Mouse (Mus musculus) embryonic facial prominence, embryonic 10.5 days (tissue): ENCODE measurements around the gene Fam155a. TPM values are rescaled to one million over a fixed set of nuclear protein-coding genes. Genes with fewer than 3 reads are reported as not detected.

ENCODE experiments used
- DNase-seq: peaks from one replicate; pipeline ENCODE4 v3.0.0-alpha.2; 2017; ENCODE audit warnings: low spot score
- H3K27ac ChIP-seq: fragments of 300-500 bp; sonication (generic); replicated peaks from 2 replicates; pipeline ENCODE4 v1.5.1; 2016; ENCODE audit warnings: mild to moderate bottlenecking
- H3K27me3 ChIP-seq: fragments of 300-500 bp; sonication (generic); replicated peaks from 2 replicates; pipeline ENCODE4 v1.6.1; 2016; ENCODE audit warnings: low read depth, mild to moderate bottlenecking; ENCODE audit not compliant: poor library complexity, severe bottlenecking
- H3K36me3 ChIP-seq: fragments of 300-500 bp; sonication (generic); replicated peaks from 2 replicates; pipeline ENCODE4 v1.6.1; 2016; ENCODE audit warnings: mild to moderate bottlenecking, moderate library complexity
- H3K4me1 ChIP-seq: fragments of 300-500 bp; sonication (generic); 2 replicates; pipeline ENCODE4 v1.6.1; 2016
- H3K4me3 ChIP-seq: fragments of 300-500 bp; sonication (generic); 2 replicates; pipeline ENCODE4 v1.5.1; 2016; ENCODE audit warnings: mild to moderate bottlenecking, moderate library complexity
- H3K9me3 ChIP-seq: fragments of 300-500 bp; sonication (generic); 2 replicates; pipeline ENCODE4 v1.6.1; 2016; ENCODE audit warnings: mild to moderate bottlenecking
- WGBS: fragments of 180-500 bp; shearing (Covaris S2); methylation state at CpG from one replicate; pipeline ENCODE4 v1.1.7; 2016; 5-methylcytosine and 5-hydroxymethylcytosine counted together
- polyA plus RNA-seq: library from polyadenylated mRNA; unstranded; fragments of >200 nt; fragmentation: Nextera tagmentation; extraction: Ambion mirVana; gene quantifications from 2 replicates; pipeline ENCODE4 v1.2.1, GENCODE M21; 2016

The Fam155a gene
- polyA plus RNA-seq, 1 experiment from 2014 or later: 0.64 TPM

GRCm38 (mm10) chr8:9535730-9536372 lies 235.1 kb downstream of the Fam155a start:
- DNase-seq: no peak
- Histone ChIP-seq H3K36me3 (no peaks in the 10 kb centered on the region), H3K4me1 (no peaks in the 10 kb centered on the region), H3K27me3 (no peaks in the 10 kb centered on the region), H3K4me3 (no peak overlapping the region), H3K9me3 (no peaks in the 10 kb centered on the region), H3K27ac (no peak overlapping the region)
- 86% methylated on average over 5 of the region's 5 CpGs for WGBS

DNA sequence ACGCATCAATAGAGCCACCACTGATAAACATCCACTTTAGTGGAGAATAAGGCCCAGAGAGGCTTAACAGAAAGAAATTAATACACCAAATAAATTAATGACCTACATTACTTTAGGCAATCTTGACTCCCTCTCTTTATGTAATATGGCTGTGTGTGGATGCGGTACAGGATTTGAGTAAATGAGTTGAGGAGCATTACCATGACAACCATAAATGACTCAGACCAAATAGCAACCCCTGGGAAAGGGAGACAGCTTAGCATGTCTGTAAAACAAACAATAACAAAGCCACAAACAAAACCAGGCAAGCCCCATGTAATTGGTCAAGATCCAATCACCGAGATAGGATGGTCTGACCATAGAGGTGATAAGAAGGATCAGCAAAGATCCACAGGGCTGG lies 244.4 kb downstream of the Fam155a start:
- no peak for DNase-seq
- Histone ChIP-seq H3K4me3 (no peak overlapping the region), H3K27ac (no peak overlapping the region), H3K4me1 (no peaks in the 10 kb centered on the region), H3K9me3 (no peaks in the 10 kb centered on the region), H3K27me3 (no peaks in the 10 kb centered on the region), H3K36me3 (no peaks in the 10 kb centered on the region)
- WGBS: 90% methylated on average over 3 of the region's 3 CpGs

DNA sequence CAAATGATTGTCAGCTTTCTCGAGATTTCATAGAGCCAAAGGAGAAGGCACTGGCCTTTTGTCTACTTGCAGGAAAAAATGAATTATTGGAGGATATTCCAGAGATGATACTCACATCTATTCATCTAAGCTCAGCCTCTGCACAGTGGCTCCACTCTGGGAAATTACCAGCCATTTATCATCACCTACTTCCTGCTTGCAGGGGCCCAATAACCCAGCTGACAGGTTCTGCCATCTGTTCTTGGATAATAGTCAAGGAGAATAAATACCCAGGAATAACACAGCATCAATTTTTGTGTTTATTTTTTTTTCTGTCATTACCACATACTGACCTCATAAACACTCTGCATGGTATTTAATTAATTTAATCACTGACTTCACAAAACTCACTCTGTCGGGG lies 249.4 kb downstream of the Fam155a start:
- DNase-seq: no peak
- Histone ChIP-seq H3K27me3 (no peaks in the 10 kb centered on the region), H3K4me3 (no peak overlapping the region), H3K4me1 (no peaks in the 10 kb centered on the region), H3K9me3 (no peaks in the 10 kb centered on the region), H3K36me3 (no peaks in the 10 kb centered on the region), H3K27ac (no peak overlapping the region)
- WGBS: 80% methylated on average over 2 of the region's 2 CpGs

GRCm38 (mm10) chr8:9500751-9501150 lies 270.2 kb downstream of the Fam155a start:
- no peak overlapping the region for H3K27ac ChIP-seq
- H3K4me1 ChIP-seq: peaks cover 9% of the 10 kb centered on the region
- no peaks in the 10 kb centered on the region for H3K27me3 ChIP-seq
- H3K4me3 ChIP-seq: no peak overlapping the region
- H3K9me3 ChIP-seq: no peaks in the 10 kb centered on the region
- 37% methylated on average over 6 of the region's 6 CpGs for WGBS
- no peak for DNase-seq
- H3K36me3 ChIP-seq: no peaks in the 10 kb centered on the region

DNA sequence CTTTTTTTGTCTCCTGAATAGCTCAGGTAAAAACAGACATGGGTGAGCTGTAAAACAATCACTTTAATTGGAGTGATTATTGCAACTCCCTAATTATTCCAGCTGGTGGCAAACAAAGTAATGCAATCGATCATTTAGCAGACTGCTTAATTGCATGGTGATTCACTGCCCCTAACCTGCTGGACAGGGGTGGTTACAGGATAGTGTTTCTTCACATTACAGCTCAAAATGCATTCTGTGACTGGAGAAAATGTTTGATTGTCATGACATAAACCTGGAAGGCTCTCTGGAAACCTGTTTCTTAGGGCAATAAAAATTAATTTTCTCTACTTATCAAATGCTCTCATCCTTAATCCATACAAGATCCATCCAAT lies 276.7 kb downstream of the Fam155a start:
- H3K36me3 ChIP-seq: no peaks in the 10 kb centered on the region
- H3K9me3 ChIP-seq: no peaks in the 10 kb centered on the region
- no peak for DNase-seq
- no peak overlapping the region for H3K4me3 ChIP-seq
- no peak overlapping the region for H3K27ac ChIP-seq
- H3K4me1 ChIP-seq: peaks cover 10% of the 10 kb centered on the region; the same call in 1 of the 2 replicates
- H3K27me3 ChIP-seq: no peaks in the 10 kb centered on the region
- WGBS: 51% methylated on average over 1 of the region's 1 CpGs

DNA sequence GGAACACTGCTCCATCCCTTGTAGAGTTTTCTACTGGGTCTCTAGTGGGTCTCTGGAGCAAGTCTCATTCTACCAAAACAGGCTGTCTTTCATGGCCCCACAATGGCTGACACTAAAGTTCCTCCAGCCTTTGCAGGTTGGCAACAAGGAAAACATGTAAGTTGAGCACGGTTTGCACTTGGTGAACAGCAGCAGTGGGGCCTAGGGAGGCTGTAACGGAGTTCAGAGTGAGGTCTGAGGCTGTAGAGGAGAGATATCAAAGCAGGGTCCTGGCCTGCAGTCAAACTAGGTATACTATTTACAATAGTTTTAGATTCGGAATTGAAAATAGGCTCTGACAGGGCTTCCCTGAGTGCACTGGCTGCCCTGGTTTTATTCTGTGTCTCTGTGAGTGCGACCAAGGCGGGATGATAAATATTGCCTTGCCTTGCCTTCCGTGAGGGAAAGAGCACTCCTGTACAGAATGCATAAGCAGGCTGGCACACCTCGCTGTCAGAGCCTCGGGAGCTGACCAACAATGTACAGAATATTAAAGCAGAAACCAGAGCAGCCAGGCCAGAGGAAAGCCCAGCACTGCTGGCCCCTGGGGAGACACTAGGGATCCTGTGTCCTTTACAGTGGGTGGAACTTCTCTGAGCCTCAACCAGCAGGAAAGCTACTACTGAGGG lies 277.3 kb downstream of the Fam155a start:
- no peaks in the 10 kb centered on the region for H3K27me3 ChIP-seq
- H3K36me3 ChIP-seq: no peaks in the 10 kb centered on the region
- no peak overlapping the region for H3K4me3 ChIP-seq
- no peak for DNase-seq
- H3K9me3 ChIP-seq: no peaks in the 10 kb centered on the region
- H3K27ac ChIP-seq: no peak overlapping the region
- peaks cover 10% of the 10 kb centered on the region; the same call in 1 of the 2 replicates for H3K4me1 ChIP-seq
- WGBS: 65% methylated on average over 8 of the region's 8 CpGs

DNA sequence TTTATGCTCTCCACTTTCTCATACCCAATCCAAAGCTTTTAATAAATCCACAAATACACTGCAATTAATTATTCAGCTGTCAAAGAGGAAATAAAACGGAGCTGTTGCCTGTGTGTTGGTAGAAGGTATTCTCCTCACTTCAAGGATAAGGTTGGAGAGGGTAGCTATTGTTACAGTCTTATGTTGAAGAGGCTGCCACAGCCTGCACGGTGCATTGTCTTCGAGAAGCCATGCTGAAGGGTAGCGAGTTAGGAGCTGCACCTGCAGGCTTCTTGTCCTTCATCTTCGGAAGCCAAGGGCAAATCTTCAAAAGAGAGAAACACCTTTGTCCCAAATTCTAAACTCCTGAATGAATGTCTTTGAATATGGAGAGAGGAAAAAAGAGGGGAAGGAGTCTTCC lies 288.4 kb downstream of the Fam155a start:
- Histone ChIP-seq H3K4me3 (no peak overlapping the region), H3K36me3 (no peaks in the 10 kb centered on the region), H3K27ac (no peak overlapping the region), H3K9me3 (no peaks in the 10 kb centered on the region), H3K4me1 (no peaks in the 10 kb centered on the region), H3K27me3 (no peaks in the 10 kb centered on the region)
- 76% methylated on average over 5 of the region's 5 CpGs for WGBS
- DNase-seq: no peak

GRCm38 (mm10) chr8:9471290-9471689 lies 299.7 kb downstream of the Fam155a start:
- DNase-seq: no peak
- H3K36me3 ChIP-seq: no peaks in the 10 kb centered on the region
- 76% methylated on average over 5 of the region's 5 CpGs for WGBS
- no peaks in the 10 kb centered on the region for H3K9me3 ChIP-seq
- no peaks in the 10 kb centered on the region for H3K4me1 ChIP-seq
- no peak overlapping the region for H3K4me3 ChIP-seq
- no peak overlapping the region for H3K27ac ChIP-seq
- no peaks in the 10 kb centered on the region for H3K27me3 ChIP-seq

GRCm38 (mm10) chr8:9470114-9470513 lies 300.8 kb downstream of the Fam155a start:
- no peaks in the 10 kb centered on the region for H3K27me3 ChIP-seq
- H3K4me3 ChIP-seq: no peak overlapping the region
- 83% methylated on average over 3 of the region's 3 CpGs for WGBS
- no peak overlapping the region for H3K27ac ChIP-seq
- H3K9me3 ChIP-seq: no peaks in the 10 kb centered on the region
- H3K36me3 ChIP-seq: no peaks in the 10 kb centered on the region
- DNase-seq: no peak
- no peaks in the 10 kb centered on the region for H3K4me1 ChIP-seq

- no peaks in the 10 kb centered on the region for H3K9me3 ChIP-seq
- H3K4me1 ChIP-seq: no peaks in the 10 kb centered on the region
- H3K4me3 ChIP-seq: no peak overlapping the region
- WGBS: 71% methylated on average over 4 of the region's 4 CpGs
- H3K36me3 ChIP-seq: no peaks in the 10 kb centered on the region
- H3K27me3 ChIP-seq: no peaks in the 10 kb centered on the region
- no peak for DNase-seq
- no peak overlapping the region for H3K27ac ChIP-seq
Measured at GRCm38 (mm10) chr8:9461111-9461510, 309.9 kb downstream of the Fam155a start.

- no peaks in the 10 kb centered on the region for H3K36me3 ChIP-seq
- H3K9me3 ChIP-seq: no peaks in the 10 kb centered on the region
- H3K4me3 ChIP-seq: no peak overlapping the region
- 90% methylated on average over 2 of the region's 2 CpGs for WGBS
- DNase-seq: no peak
- H3K4me1 ChIP-seq: no peaks in the 10 kb centered on the region
- H3K27me3 ChIP-seq: no peaks in the 10 kb centered on the region
- no peak overlapping the region for H3K27ac ChIP-seq
Measured at GRCm38 (mm10) chr8:9460707-9461106, 310.3 kb downstream of the Fam155a start.

DNA sequence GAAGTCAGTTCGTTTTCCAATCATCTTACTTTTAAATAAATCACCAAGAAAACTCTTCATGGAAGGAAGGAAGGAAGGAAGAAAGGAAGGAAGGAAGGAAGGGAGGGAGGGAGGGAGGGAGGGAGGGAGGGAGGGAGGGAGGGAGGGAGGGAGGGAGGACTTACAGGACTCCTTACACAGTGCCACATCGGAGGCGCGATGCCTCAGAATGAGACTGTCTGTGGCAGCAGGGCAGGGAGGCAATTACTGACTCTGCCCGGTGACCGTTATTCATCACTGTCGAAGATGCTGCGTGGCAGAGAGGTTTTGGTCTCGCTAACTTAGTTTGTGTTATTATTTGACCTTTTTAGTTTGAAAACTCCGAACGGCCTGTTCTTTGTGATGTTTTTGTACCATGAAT lies 312.3 kb downstream of the Fam155a start:
- no peak overlapping the region for H3K27ac ChIP-seq
- H3K4me3 ChIP-seq: no peak overlapping the region
- H3K4me1 ChIP-seq: no peaks in the 10 kb centered on the region
- no peaks in the 10 kb centered on the region for H3K9me3 ChIP-seq
- no peaks in the 10 kb centered on the region for H3K27me3 ChIP-seq
- 81% methylated on average over 11 of the region's 11 CpGs for WGBS
- H3K36me3 ChIP-seq: no peaks in the 10 kb centered on the region
- no peak for DNase-seq

- WGBS: 81% methylated on average over 4 of the region's 4 CpGs
- no peaks in the 10 kb centered on the region for H3K9me3 ChIP-seq
Measured at GRCm38 (mm10) chr8:9455138-9455537, 315.8 kb downstream of the Fam155a start.

More at GRCm38 (mm10) chr8:9455138-9455537, 315.8 kb downstream of the Fam155a start:
- Histone ChIP-seq H3K4me1 (no peaks in the 10 kb centered on the region), H3K27ac (no peak overlapping the region), H3K27me3 (no peaks in the 10 kb centered on the region), H3K4me3 (no peak overlapping the region), H3K36me3 (no peaks in the 10 kb centered on the region)
- no peak for DNase-seq
